Mouse (Mus musculus) retina, adult 2 months (tissue): ENCODE measurements around the gene Fgfr2.
"Not testable (repeated sequence)": the region's sequence is repeated elsewhere in the genome, so short reads cannot be mapped to it uniquely, and the experiment has no call there.

ENCODE experiments used
- DNase-seq: peaks from one replicate; pipeline ENCODE4 v3.0.0-alpha.2; 2012; ENCODE audit warnings: low read depth, low spot score

The Fgfr2 gene

GRCm38 (mm10) chr7:131073476-131073875 lies 2049.7 kb downstream of the Fgfr2 start:
- not testable (repeated sequence) for DNase-seq

- not testable (repeated sequence) for DNase-seq
Measured at GRCm38 (mm10) chr7:131068191-131068590, 2055.0 kb downstream of the Fgfr2 start.

- no peak for DNase-seq
Measured at GRCm38 (mm10) chr7:131062541-131062940, 2060.6 kb downstream of the Fgfr2 start.

GRCm38 (mm10) chr7:131059808-131060207 lies 2063.3 kb downstream of the Fgfr2 start:
- DNase-seq = not testable (repeated sequence)

- not testable (repeated sequence) for DNase-seq
Measured at GRCm38 (mm10) chr7:131057918-131058317, 2065.2 kb downstream of the Fgfr2 start.

GRCm38 (mm10) chr7:131054808-131055370 lies 2068.3 kb downstream of the Fgfr2 start:
- no peak for DNase-seq

- not testable (repeated sequence) for DNase-seq
Measured at GRCm38 (mm10) chr7:131049829-131050228, 2073.3 kb downstream of the Fgfr2 start.

GRCm38 (mm10) chr7:131045258-131045835 lies 2077.8 kb downstream of the Fgfr2 start:
- DNase-seq = not testable (repeated sequence)

- DNase-seq = no peak
Measured at GRCm38 (mm10) chr7:131042657-131043056, 2080.5 kb downstream of the Fgfr2 start.

- not testable (repeated sequence) for DNase-seq
Measured at GRCm38 (mm10) chr7:131040760-131041159, 2082.4 kb downstream of the Fgfr2 start.

GRCm38 (mm10) chr7:131037083-131037482 lies 2086.1 kb downstream of the Fgfr2 start:
- no peak for DNase-seq

GRCm38 (mm10) chr7:131036396-131036795 lies 2086.8 kb downstream of the Fgfr2 start:
- no peak for DNase-seq

- no peak for DNase-seq
Measured at GRCm38 (mm10) chr7:131031755-131032154, 2091.4 kb downstream of the Fgfr2 start, which contains the start of gene Dmbt1. Gene Dmbt1 (plus strand): TSS chr7:131032053.

- DNase-seq = no peak
Measured at GRCm38 (mm10) chr7:131027557-131027956, 2095.6 kb downstream of the Fgfr2 start.

GRCm38 (mm10) chr7:131024807-131025206 lies 2098.3 kb downstream of the Fgfr2 start:
- no peak for DNase-seq

- no peak for DNase-seq
Measured at GRCm38 (mm10) chr7:131019181-131019580, 2104.0 kb downstream of the Fgfr2 start.

GRCm38 (mm10) chr7:131011901-131012300 lies 2111.2 kb downstream of the Fgfr2 start:
- DNase-seq = no peak

GRCm38 (mm10) chr7:131009178-131009577 lies 2114.0 kb downstream of the Fgfr2 start:
- no peak for DNase-seq

- no peak for DNase-seq
Measured at GRCm38 (mm10) chr7:131007221-131007620, 2115.9 kb downstream of the Fgfr2 start.

GRCm38 (mm10) chr7:131004071-131004470 lies 2119.1 kb downstream of the Fgfr2 start:
- no peak for DNase-seq

- DNase-seq = no peak
Measured at GRCm38 (mm10) chr7:131001976-131002726, 2121.0 kb downstream of the Fgfr2 start.

GRCm38 (mm10) chr7:130993907-130994306 lies 2129.2 kb downstream of the Fgfr2 start:
- DNase-seq = no peak
